Mouse (Mus musculus) right cerebral cortex, adult 2 months (tissue): ENCODE data around the gene Rhpn2.

ENCODE experiments used
- DNase-seq, 2 experiments: peaks; one replicate each; pipeline ENCODE4 v3.0.0; 2021 to 2022; ENCODE audit warnings: low spot score in 2 of 2

Rhpn2 gene

DNA sequence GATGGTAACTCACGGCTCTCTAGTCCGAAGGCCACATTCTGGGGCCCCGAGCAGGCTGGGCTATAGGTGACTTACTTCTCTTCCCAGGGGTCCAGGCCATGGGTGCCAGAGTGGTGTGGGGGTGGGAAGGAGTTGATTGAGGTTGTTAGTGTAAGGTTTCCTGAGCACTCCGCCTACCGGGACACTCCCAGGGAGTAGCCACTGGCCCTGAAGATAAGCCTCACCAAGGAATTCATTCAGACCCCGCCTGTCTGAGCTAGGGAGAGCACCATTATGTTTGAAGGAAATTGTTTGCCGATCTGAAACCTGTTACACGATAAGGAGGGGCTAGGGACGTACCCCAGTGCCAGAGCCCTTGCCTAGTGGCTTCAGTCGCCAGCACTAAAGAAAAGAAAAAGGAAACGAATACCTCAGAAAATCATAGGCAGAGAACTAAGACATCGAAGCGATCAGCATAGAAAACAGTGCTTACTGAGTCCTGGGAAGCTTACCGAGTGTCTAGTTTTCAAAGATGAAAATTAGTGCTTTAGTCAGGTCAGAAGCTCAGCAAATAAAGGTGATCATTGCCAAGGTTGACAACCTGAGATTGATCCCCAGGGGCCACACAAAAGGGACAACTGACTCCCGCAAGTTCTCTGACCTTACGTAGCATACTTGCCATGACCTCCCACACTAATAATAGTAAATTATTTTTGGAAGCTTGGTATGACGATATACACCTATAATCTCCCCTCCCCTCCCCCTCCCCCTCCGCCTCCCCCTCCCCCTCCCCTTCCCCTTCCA is 14.1 kb downstream of the Rhpn2 start:
- no peak for DNase-seq

DNA sequence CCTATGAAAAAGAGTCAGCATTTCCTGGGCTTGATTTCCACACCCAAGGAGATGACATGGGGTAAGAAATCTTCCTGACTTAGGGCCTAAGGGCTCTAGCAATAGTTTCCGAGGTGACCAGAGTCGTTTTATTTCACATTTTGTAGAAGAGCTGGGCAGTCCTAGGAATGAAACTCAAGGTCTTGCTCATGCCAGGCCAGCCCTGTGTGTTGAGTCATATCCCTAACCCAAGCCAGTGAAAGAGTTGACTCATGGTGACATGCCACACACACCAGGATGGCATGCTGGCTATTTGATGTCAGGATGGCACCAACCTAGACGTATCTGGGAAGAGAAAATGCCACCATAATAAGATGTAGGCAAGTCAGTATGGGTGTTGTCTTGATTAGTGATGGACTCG is 15.1 kb downstream of the Rhpn2 start:
- no peak for DNase-seq

DNA sequence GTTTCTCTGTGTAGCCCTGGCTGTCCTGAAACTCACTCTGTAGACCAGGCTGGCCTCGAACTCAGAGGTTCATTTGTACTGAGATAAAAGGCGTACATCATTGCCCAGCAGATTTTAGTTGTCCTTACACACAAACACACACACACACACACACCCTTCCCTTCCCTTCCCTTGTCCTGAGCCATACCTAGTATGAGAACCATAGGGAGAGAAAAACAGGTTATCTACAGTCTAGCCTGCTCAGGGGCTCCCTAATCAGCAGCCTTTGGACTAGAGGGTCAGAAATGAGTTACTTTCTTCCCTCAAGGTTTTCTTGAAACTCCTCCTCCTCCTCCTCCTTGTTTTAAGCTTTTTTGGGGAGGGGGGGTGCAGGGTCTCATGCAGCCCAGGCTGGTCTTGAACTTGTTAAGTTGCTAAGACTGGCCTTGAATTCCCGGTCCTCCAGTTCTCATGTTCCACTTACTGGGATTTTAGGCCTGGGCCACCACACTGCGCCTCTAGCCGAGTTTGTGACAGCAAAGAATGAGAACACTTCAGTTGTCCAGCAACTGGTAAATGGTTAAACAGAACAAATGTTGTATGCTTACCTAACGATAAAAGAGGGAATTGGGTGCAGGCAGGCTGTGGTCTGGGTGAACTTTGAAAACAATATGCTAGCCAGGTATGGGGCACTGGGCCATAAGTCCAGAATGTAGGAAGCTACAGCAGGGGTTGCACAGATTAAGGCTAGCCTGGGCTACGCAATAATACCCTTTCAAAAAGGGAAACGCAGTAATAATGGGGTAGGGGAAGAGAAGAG is 16.1 kb downstream of the Rhpn2 start:
- DNase-seq = no peak

GRCm38 (mm10) chr7:35351155-35351554 is 17.2 kb downstream of the Rhpn2 start:
- no peak for DNase-seq

DNA sequence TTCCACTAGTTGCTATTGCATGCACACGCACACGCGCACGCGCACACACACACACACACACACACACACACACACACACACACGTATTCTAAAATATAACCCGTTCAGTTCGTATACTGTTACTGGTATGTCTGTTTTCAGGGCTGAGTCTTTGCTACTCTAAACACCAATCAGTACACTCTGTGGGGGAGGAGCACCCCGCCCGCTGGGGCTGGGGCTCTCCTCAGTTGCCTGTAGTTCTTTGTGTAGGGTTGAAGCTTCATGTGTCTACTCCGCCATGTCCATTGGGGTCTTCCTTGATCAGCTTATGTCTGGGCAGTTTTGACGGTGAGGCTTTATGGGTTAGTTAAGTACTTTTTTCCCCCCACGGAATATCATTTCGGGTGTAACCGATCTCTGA is 19.3 kb downstream of the Rhpn2 start:
- DNase-seq = no peak

DNA sequence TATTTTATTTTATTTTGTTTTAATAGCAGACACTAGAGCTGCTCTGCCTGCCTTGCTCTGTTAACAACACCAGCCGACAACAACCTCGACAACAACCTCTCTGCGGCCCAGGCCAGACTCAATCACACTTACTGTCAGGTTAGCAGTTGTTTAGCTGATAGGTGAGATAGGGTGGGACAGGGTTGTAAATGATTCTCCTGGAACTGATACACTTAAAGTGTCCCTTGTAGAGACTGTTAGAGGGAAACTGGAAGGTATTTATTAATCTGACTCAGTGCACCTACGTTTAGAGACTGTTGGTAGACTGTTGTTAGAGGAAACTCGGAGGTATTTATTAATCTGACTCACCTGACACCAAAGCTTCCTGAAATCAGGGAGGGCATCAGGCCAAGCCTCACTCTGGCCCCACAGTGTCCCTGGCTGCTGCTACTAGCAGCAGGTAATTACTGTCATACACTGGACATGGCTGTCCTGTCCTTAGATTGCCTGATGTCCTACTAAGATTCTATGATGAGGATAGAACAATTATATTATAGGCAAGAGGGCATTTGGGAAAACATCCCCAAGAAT is 21.4 kb downstream of the Rhpn2 start:
- DNase-seq = no peak

GRCm38 (mm10) chr7:35357621-35358020 is 23.7 kb downstream of the Rhpn2 start:
- no peak for DNase-seq

DNA sequence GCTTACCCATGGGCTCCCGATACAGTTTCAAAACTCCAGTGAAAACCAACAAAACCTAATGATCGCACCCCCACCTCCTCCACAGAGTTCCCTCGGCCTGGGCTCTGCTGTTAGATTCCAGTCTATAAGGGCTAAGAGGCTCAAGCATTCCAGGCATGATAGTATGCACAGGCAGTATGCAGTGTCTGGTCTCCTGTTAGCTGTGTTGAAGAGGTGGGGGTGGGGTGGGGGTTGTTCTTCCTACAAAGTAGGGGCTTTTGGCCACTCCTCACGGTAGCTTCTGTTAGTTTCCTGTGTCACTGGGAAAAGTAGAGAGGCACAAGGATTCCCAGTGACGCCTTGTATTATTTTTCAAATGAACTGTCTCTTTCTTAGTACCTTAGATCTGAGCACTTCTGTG is 28.3 kb downstream of the Rhpn2 start:
- no peak for DNase-seq

GRCm38 (mm10) chr7:35362868-35363267 is 28.9 kb downstream of the Rhpn2 start:
- no peak for DNase-seq

- no peak for DNase-seq
These were observed 31.4 kb downstream of the Rhpn2 start for GRCm38 (mm10) chr7:35365161-35365910.

- DNase-seq = no peak
These were observed 37.1 kb downstream of the Rhpn2 start for GRCm38 (mm10) chr7:35371096-35371495.

DNA sequence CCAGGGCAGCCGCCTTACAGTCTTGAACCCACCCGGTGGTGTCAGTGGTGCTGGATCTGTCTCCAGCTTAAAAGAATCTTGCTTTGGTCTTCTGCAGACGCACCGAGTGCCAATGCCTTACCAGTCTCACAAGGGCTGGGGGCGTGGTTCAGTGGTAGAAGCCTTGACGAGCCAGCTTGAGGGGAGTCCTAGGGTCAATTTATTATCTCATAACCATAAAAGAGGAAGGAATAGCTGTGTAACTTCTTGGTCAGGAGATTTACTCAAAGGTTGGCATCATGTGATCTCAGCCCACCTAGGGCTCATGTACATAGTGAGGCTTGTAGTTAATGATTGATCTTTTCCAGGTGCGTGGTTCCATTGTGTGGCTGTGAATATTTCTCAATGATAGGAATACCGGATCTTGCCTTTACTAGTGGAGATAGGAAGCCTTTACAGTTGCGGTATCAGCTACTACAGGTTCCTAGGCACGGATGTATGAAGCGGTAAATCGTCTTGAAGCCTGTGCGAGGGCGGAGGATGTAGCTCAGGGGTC is 38.6 kb downstream of the Rhpn2 start:
- DNase-seq = no peak

GRCm38 (mm10) chr7:35373146-35373989 is 39.4 kb downstream of the Rhpn2 start:
- DNase-seq = no peak

DNA sequence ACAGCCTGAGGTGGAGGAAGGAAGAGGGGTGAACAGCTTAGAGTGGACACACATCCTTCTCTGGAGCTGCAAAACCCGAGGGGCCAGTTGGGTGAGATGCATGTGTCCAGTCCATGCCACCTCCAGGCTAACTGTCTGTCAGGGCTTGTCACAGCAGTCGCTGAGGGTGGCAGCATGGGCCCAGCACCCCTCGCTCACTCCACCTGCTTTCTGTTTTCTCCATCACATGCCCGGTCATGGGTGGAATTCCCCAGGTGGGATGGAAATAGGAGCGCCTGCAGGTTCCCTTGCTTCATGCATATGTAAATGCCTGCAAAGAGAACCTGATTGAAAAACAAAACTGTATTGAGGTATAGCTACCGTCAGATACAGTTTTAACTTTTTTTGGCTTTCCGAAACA is 40.3 kb downstream of the Rhpn2 start:
- DNase-seq = no peak

DNA sequence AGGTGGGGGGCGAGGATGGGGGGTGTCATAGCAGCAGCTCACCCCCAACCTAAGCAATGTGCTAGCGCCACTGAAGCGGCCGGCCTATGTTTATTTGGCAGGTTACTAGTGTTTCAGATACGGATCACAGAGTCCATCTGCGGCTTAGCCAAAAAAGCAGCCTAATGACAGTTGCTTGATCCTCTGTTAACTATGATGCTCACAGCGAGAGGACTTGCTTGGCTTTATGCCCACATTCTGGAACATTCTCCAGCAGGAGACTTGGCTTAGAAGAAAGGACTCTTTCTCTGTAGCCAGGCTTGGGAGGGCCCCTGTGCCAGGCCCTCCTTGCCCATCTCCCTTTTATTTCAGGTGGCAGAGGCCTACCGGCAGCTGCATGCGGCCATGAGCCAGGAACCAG is 42.7 kb downstream of the Rhpn2 start:
- DNase-seq = no peak

DNA sequence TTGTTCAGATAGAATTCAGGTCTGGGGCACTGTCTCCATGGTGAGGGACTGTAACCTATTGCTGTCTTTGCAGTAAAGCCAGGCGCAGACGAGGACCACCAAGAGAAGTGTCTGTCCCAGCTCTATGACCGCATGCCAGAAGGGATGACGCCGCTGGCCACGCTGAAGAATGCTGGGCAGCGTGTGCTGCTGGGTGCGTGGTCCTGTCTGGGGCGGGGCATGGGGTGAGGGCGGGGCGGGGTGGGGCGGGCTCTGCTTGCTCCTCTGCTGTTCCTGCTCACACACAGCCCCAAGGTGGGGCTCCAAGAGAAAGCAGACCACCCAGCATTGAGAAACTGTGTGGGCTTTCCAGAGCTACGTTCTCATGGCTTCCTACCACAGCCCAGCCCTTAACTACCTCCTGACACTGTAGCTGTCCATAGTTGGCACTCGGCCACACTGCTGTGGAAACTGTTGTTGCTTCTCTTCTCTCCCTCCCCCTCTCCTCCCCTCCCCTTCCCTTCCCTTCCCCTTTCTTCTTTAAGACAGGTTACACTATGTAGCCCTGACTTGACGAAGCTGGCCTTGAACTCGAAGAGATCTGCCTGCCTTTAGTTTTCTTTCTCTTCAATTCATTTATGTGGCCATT is 45.6 kb downstream of the Rhpn2 start:
- DNase-seq = no peak

GRCm38 (mm10) chr7:35380351-35380750 is 46.4 kb downstream of the Rhpn2 start:
- DNase-seq = no peak

- DNase-seq = no peak
These were observed 47.9 kb downstream of the Rhpn2 start for GRCm38 (mm10) chr7:35381861-35382260.

GRCm38 (mm10) chr7:35382706-35383353 is 48.9 kb downstream of the Rhpn2 start:
- no peak for DNase-seq

DNA sequence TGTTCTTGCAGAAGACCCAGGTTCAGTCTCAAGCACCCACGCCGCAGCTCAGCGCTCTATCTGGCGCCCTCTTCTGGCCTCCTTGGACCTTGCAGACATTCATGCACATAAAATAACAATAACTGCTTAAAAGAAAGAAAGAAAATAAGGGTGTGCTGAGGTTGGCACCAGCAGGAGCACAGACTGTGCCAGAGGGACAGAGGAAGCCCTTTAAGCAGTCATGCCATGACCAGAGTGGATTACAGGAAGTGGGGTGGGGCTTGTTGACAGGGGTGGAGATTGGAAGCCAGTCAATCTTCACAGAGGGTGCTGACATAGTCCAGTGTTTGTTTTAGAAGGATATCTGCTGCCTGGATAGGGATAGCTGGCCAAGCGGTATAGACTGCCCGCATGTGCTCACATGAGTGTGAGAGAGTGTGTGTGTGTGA is 52.6 kb downstream of the Rhpn2 start:
- no peak for DNase-seq
